Mouse (Mus musculus) adrenal gland, adult 10 weeks (tissue): ENCODE results near the gene Amz1. TPM values are rescaled to one million over a fixed set of nuclear protein-coding genes. Genes with fewer than 3 reads are reported as not detected.

Experiments
- polyA plus RNA-seq: library from polyadenylated mRNA; stranded (reverse); fragments of 350-450 nt; fragmentation: Illumina TruSeq; extraction: RNeasy Lipid Tissue Mini Kit (QIAGEN cat#74804); gene quantifications from one replicate; pipeline ENCODE4 v1.2.3, GENCODE M21; 2014; ENCODE audit warnings: low read depth, low replicate concordance

The Amz1 gene
- polyA plus RNA-seq, result not detected

DNA sequence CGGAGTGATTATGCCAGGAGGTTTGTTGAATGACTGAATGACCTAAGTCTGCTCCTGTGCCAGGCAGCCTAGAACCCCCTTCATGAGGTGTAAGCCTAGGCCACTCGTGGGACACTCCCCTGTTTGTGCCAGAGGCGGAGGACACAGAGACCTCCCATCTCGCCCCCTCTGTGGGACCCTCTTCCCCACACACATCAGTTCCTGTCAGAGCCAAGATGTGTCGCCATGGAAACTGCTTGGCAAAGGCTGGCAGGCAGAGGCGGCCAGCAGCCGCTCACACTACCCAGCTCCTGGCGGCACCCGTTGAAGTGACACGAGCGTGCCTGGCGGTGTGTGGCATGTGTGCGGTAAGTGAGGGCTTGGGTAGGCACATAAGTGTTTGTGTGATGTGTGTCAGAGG lies at the start of gene Amz1:
Gene Amz1 (plus strand): TSS at position 306 of the 400 bp plus-strand sequence.

DNA sequence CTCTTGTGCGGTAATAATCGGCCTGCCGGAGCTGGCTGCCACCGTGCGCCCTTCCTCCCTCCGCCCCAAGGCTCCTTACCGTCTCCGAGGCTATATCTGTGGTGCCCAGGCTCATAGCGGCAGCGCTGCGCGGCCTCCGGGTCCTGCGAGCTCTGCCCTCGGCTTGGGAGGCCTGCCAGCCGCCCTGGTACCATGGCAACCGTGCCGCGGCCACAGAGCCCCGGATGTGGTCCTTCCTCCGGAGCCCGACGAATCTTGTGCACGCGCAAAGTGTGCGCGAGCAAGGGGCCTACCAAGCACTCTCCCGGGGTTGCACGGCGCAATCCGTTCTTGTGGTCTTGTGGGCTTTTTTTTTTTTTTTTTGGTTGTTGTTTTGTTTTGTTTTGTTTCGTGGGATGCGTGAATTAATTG lies 21.8 kb upstream of the Amz1 start, which contains the start of gene Iqce:
Gene Iqce (minus strand): TSS at position 276 of the 411 bp plus-strand sequence.

DNA sequence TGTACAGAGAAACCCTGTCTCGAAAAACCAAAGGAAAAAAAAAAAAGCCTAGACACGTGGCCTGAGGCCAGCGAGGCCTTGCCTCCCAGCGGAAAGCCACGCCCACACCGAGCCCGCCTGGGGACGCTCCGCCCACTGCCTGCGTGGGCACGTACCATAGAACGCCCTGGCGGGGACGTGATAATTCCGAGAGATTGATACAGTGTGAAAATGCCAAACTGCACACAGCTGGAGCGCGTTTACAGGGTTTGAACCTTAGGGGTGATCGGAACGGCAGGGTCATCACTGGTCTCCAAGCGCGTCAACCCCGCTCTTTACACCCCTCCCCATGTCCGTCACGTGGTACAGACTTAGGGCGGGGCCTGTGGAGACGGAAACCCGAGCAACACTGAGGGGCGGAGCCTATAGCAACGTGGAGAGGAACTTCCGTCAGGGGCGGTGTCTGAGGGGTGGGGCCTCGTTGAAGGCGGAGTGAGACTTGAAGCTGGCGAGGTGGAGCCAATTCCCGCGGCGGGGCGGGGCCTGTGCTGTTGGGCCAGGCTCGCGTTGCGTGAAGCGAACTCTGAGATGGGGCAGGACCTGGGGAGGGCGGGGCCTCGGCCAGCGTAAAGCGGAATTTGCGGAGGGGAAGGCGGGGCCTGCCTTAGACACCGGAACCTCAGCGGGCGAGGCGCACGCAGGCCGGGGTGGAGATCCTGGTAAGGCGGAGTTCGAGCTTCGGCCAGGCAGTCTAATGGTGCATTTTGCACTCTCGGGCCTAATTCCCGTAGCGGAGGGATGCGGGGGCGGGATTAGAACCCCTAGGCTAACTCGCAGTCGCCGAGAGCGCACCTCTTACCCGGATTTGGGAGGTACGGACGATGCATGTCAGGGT lies 19.3 kb upstream of the Amz1 start, which contains the start of gene Brat1:
Gene Brat1 (plus strand): TSS at position 634 of the 874 bp plus-strand sequence.

Other genes with a start within 250 kb of the Amz1 start
- gene Chst12, start 218.6 kb upstream of the Amz1 start, polyA plus RNA-seq, result not detected
- gene Grifin, start 159.1 kb upstream of the Amz1 start, polyA plus RNA-seq, result not detected
- 1.6 TPM for gene Lfng, start 116.8 kb upstream of the Amz1 start, polyA plus RNA-seq
- 4.8 TPM for gene Ttyh3, start 75.1 kb upstream of the Amz1 start, polyA plus RNA-seq
- gene Iqce, start 21.7 kb upstream of the Amz1 start, polyA plus RNA-seq, result 11.0 TPM
- 2.9 TPM for gene Brat1, start 19.1 kb upstream of the Amz1 start, polyA plus RNA-seq
- gene Gna12, start 106.3 kb downstream of the Amz1 start, polyA plus RNA-seq, result 13.1 TPM